Mouse (Mus musculus): Measurements from ENCODE around the gene Bag3. TPM values are rescaled to one million over a fixed set of nuclear protein-coding genes. Genes with fewer than 3 reads are reported as not detected.

The Bag3 gene
- polyA plus RNA-seq (2015; fragmentation: Nextera tagmentation; extraction: Ambion mirVana) = 4.3 and 5.8 TPM in 2 replicates

DNA sequence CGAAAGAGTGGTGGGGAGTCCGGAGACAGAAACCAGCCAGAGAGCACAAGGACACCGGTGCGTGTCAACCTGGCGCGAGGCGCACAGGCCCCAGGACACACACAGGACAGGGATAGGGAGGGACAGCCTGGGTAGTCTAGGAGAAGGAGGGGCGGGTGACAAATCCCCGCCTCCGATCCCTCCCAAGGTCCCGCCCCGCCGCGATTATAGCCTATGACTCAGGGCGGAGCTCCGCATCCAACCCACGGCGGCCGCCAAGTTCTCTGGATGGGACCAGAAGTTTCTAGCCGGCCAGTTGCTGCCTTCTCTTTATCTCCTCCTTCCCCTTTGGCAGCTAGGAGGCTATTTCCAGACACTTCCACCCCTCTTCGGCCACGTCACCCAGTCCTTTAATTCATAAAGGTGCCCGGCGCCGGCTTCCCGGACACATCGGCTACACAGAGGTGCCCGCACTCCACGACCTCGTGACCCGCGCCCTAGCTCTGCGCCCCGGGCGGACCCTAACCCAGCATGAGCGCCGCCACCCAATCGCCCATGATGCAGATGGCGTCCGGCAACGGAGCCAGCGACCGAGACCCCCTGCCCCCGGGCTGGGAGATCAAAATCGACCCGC is at the start of gene Bag3:
Bag3 (plus strand) TSS at position 268 of the 613 bp plus-strand sequence.

Other genes with a start within 250 kb of the Bag3 start
- 17.1 and 17.8 TPM in 2 replicates for gene BC017158, start 225.4 kb upstream of the Bag3 start, polyA plus RNA-seq (2015; fragmentation: Nextera tagmentation; extraction: Ambion mirVana)
- 68.5 and 68.8 TPM in 2 replicates for gene Rgs10, start 104.9 kb upstream of the Bag3 start, polyA plus RNA-seq (2015; fragmentation: Nextera tagmentation; extraction: Ambion mirVana)
- gene Tial1, start 61.9 kb upstream of the Bag3 start, polyA plus RNA-seq (2015; fragmentation: Nextera tagmentation; extraction: Ambion mirVana) = 25.8 and 29.2 TPM in 2 replicates
- 8.2 and 10.1 TPM in 2 replicates for gene Inpp5f, start 87.7 kb downstream of the Bag3 start, polyA plus RNA-seq (2015; fragmentation: Nextera tagmentation; extraction: Ambion mirVana)
- 36.5 and 39.3 TPM in 2 replicates for gene Mcmbp, start 216.9 kb downstream of the Bag3 start, polyA plus RNA-seq (2015; fragmentation: Nextera tagmentation; extraction: Ambion mirVana)
- 19.5 and 19.6 TPM in 2 replicates for gene Sec23ip, start 221.3 kb downstream of the Bag3 start, polyA plus RNA-seq (2015; fragmentation: Nextera tagmentation; extraction: Ambion mirVana)

Measured in spleen, postnatal 0 days (tissue).